Mouse (Mus musculus): ENCODE results near the gene Mpp6.

The Mpp6 gene

DNA sequence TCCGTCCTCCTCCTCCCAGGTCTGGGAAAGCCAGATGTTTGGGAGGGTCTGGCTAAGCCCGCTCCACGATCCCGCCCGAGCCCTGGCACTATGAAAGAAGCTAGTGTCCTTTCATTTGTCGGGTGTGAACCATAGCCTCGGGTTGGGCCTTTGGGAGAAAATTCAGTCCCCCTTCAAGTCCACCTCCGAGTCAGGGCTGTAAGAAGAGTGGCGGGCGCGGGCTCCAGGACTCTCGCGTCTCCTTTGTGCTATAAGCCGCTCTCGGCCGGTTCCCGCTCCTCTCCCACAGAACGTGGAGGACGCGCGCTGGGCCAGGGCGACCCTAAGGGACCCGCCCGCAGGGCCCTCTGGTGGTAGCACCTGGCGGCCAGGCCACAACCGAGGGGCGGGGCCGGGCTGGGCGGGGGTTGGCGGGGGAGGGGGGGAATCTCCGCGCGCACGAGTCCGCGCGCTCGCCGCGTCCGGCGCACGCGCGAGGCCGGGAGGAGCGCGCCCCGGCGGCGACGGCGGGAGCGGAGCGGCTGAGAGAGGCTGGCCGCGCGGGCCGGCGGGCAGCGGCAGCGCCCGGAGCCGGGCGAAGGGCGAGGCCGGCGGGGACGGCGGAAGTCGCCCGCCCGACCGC, at the start of gene Mpp6:
Mpp6 (plus strand) TSS at position 485 of the 622 bp plus-strand sequence.
- peak; percentile 82 to 87 for DNase-seq (ENCODE audit: low spot score in 2 of 2)

DNA sequence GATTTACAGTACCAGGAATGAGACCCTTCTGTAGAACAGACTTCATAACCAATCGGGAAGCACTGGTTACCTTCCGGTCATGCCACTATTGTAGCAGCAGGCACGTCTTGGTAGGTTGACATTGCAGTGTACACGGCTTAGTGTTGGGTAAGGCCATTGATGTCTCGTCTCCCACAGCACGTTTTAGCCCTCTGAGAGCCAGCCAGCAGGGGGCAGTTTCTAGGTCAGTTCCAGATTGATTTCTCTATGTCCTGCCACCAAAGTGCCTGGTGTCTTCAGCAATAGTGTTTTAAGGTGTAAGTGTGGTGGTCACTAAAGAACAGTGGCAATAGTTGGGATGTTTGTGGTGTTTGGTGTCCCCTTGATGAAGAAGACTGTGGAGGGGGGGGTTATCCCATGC, 43.9 kb upstream of the Mpp6 start:
- DNase-seq (ENCODE audit: low spot score in 2 of 2), result no peak

DNA sequence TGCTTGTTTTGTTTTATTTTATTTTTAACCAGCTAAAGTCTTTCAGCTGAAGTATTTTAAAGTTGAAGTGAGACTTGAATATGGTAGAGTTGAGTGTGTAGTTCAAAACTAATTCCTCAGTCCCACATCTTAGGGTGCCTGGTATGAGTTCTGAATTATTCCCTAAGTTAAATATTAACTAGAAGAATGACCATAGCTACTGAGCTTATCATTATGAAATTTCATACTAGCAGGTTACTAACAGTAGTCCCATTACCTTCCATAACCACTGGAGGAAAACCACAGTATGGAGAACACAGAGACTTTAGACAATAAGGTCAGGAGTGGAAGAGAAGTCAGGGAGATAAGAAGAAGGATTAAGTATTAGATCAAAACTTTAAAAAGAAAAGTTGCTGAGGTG, 41.6 kb upstream of the Mpp6 start:
- DNase-seq (ENCODE audit: low spot score in 2 of 2), result no peak

DNA sequence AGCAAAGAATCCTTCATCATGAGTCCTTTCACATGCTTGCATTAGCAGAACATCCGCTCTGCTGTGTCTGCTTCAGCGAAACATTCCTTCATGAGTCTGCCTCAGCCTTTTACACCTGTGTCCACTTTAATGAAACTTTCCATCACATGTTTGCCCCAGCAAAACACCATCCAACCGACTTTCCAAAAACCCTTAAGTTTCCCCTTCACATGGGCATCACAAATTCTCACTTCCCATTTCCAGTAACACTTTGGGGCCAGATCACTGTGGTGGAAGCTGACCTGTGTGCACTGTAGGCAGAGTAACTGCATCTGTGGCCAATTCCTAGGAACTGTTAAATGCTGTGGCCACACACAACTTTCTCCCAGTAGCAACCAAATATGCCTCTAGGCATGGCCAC, 34.8 kb upstream of the Mpp6 start:
- DNase-seq (ENCODE audit: low spot score in 2 of 2), result no peak

DNA sequence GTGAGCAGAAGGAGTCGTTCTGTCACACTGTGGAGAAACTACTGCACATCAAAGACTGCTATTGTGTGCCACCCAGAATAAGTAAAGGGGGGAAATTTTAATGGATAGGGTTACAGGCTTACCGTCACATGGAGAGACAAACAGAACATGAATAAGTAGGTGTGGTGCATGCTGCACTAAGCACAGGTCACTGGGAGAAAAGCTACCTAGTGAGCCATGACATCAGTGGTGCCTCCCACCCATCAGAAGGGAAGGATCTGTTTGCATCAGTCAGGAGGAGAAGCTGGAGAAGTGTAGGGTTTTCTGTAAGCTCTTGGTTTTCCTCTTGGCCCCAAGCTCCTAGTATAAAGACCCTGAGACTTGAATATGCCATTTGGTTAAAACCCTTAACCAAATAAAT, 33.6 kb upstream of the Mpp6 start:
- DNase-seq (ENCODE audit: low spot score in 2 of 2), result no peak

DNA sequence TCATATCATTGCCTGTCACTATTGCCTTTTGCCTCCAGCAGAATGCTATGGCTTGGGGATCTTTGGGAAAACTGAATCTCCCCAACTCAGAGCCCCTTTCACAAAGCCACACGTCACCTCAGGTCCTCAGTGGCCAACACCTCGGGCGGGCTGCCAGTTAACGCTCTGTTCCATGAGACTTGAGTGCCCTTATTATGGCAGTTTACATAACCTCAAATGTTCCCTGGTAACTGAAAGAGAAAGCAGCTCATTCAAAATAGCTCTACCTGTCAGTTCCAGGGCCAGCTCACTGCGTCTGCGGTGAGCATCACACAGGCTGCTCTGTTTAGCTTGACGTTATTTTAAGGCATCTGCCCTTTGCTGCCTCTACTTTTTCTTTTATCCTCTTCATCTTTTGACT, 29.6 kb upstream of the Mpp6 start:
- DNase-seq (ENCODE audit: low spot score in 2 of 2), result no peak

DNA sequence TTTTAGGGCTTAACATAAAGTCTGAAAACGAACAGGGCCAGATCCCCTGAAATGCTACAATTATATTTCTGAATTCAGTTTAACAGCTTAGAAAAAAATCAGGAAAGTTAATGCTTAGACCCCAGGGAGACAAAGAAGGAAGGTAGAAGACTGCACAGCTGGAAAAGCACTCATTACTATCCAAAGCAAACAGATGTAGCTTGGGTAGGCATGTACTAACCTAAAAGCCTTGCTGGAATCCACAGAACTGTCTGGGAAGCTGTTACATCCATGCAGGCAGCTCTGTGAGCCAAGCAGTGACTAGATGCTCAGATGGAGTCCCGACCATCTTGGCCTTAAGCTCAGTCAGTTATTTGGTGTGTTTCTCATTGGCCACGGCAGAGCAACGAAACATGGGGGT, 24.8 kb upstream of the Mpp6 start:
- no peak for DNase-seq (ENCODE audit: low spot score in 2 of 2)

DNA sequence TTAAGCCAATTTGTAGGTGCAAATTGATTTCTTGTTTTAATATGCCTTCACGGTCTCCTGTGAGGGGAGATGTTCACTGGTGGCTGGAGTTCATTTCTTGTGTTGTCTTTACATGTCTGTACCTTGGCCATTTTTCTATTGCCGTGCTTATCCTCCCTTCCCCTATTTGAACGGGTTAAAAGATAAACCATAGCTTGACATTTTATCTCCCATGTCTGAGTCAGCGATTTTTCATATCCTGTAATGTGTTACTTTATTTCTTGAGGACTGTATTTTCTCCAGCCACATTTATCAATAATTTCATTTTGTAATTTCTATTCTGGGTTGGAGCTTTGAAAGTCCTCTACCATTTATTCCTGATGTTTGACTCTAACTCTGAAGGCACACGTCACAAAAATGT, 20.7 kb upstream of the Mpp6 start:
- DNase-seq (ENCODE audit: low spot score in 2 of 2), result no peak

DNA sequence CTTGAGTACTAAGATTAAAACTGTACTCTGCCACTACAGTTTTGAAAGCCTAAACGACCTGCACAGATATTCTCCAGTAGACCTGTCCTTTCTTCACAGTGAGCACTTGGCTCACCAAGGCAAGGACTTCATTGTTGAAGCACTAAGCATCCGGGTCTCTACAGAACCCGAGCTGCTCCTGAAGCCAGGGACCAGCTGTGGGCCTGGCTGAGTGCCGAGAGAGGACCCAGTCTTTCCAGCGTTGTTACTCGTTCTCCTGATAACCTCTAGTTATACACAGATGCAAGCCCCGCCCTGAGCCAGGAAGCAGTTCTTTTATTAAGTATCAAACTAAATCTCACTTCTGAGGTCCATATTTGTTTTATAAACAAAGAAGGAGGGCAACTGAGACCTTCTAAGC, 19.8 kb upstream of the Mpp6 start:
- no peak for DNase-seq (ENCODE audit: low spot score in 2 of 2)

DNA sequence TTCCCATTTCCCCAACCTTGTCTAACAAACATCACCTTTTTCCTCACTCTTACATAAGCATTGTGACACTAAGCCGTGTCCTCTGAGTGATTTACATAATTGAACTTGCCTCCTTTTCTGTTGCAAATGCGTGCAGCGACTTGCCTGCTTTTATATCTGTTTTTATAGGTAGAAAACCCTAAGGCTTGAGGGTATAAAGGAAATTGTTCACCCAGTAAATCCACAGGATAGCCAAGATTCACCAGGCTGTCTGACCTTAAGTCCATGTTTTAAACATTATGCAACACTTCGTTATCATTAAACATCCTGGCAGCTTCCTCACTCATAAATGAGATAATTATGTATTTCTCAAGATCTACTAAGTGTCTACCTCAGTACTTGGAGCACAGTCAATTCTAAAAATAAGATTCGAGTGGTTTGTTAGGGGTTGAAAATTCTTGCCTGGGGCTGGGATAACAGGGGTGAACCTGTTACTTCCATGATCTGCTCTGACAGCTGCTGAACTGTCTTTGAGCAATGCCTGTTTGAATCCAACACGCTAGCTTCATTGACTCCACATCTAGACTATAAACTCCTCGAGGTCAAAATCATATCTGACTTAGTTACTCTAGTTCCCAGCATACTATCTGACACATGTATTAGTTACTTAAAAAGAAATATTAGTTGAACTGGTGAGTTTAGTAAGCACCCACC, 18.4 kb upstream of the Mpp6 start:
- no peak for DNase-seq (ENCODE audit: low spot score in 2 of 2)

DNA sequence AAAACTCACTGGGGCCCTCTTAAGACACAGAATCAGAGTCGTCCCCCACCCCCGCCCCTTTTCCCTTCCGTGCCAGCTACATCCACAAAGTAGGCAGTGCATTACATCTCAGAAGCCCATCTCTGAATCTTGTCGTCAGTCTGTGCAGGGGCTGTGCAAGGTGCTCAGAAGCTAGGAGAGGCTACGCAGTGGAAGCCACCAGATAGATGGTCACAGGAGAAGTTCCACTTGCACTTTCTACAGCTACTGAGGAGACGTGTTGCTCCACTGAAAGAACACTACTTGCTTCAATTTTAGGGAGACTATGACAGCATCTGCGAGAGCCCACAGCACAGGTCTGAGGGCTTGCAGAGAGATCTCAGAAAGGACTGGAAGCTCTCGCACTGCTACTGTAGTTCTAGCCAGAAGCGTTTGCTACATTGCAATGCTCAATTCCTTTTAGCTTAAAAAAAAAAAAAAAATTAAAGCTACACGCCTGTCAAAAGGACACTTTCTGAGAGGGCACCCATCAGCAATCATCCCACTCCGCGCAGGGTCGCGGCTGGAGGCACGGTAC, 762 bp upstream of the Mpp6 start:
- DNase-seq (ENCODE audit: low spot score in 2 of 2), result no peak

DNA sequence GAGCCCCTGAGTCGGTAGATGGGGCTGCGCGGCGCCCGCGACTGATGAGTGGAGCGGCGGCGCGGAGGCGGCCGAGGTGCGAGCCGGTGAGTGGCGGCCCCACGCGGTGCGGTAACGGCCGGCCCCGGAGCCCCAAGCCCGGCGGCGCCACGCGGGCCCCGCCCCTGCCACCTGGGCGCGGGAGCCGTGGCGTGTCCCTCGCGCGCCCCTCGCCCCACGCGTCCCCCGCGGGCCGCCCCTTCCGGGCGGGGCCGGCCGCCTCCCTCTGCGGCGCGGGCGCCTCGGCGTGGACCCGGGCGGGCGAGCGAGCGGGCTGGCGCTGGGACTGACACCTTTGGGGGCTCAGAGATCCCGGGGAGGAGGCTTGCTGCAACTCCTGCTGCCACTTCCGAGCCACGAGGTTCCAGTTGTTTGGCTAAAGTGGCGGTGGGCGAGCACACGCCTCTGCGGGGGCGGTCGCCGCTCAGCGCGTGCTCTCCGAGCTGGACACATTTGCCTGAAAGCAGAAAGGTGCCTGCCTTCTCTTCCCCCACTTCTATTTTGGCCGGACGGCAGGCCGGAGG, 419 bp downstream of the Mpp6 start:
- DNase-seq (ENCODE audit: low spot score in 2 of 2), result no peak

DNA sequence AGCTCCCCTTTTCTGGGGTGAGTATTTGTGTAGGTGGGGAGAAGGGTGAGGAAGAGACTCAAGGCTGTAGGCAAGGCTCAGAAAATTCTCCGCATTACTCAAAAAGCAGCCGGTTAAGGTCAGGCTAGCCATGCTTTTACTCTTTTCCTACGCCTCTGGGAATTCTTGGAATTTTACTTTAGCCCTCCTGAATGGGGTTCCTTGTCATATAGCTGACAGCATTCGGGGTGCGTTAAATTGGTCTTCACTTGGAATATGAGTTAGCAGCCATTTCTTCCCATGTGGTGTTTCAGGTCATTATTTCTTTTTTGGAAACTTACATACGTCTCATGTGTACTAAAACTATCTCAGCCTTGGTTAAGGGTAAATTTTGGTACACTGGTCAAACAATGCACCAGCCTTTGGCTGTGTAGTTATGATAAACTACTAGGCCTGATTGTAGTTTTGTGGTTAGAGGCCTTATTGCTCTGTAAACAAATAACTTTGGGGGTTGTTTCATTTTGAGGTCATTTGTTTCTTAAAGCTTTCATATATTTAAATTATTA, 1.1 kb downstream of the Mpp6 start:
- DNase-seq (ENCODE audit: low spot score in 2 of 2), result no peak

DNA sequence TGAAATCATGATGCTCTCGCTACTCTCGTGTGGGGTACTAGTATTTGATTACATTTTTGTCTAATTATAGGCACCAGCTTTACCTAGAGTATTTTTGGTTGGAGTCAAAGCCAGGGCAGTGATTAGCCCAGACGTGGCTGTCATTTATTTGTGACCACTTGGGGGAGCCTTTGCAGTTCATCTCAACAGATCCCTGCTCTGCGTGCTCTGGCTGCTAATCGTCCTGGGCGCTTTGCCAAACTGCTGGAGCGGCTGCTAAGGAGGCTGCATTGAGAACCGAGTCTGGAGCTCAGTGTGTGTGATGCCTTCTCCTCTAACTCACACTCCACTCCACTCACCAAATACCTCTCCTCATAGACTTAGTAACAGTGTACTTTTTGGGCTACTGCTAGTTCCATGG, 2.7 kb downstream of the Mpp6 start:
- DNase-seq (ENCODE audit: low spot score in 2 of 2), result peak; percentile 86 to 97

DNA sequence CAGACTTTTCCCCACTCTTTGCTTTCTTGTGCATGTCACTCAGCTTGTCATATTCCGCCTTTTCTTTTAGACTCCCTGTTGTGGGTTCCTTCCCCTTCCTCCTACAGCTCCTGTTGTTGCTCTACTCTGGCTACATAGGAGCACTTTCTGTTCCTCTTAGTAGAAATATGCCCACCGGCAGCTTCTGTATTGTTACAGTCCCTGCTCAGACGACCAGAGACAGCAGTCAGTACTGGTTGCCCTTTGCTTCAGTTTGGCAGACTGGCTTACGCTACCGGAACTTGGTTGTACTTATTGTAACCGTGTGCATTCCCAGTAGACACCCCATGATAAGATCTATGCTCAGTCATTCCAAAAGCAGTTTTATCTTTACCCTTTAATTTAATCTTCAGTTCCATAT, 4.2 kb downstream of the Mpp6 start:
- DNase-seq (ENCODE audit: low spot score in 2 of 2), result no peak

DNA sequence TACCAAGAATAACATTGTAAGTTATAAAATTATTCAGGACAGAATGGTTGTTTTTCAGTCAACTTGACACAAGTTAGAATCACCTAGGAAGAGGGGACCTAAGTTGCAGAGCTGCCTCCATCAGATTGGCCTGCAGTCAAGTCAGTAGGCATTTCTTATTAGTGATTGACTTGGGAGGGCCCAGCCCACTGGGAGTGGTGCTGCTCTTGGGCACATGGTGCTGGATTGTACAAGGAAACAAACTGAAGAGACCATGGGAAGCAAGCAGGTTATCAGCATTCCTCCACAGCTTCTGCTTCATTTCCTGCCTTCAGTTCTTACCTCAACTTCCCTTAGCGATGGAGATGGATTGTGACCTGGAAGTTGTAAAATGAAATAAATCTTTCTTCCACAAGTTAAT, 10.9 kb downstream of the Mpp6 start:
- DNase-seq (ENCODE audit: low spot score in 2 of 2), result no peak

DNA sequence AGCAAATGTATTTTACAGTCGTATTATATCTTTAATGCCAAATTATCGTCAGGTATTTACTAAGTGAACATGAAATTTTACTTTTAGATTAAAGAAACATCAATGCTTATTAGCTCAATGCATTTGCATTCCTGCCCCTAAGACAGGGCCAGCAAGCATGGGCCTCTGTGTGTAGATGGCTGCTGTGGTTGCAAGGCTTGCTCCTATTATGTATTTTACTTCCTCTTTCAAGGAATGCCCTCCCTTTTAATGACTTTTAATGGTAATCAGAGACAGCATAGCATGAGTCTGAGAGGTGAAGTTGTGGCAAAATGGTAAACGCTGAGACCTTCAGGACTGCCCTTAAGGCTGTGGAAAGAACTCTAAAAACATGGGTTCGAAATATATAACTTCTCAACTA, 12.8 kb downstream of the Mpp6 start:
- no peak for DNase-seq (ENCODE audit: low spot score in 2 of 2)

DNA sequence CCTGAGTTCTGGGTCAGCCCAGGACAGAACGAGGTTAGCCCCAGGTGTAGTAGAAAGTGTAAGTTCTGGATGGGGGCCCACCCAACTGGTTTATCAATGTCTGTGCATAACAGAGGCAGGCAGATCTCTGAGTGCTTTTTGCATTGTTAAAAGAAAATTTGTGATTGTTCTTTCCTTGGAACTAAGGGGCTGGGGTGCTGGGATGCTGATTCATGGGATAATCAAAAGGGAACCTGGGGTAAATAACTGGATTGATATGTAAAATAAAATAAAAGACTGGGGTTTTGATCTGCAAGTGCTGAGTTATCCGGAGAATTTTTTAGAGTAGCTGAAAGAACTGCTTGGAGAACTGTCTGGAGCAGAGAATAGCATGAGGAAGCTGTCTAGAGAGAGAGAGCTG, 14.2 kb downstream of the Mpp6 start:
- no peak for DNase-seq (ENCODE audit: low spot score in 2 of 2)

DNA sequence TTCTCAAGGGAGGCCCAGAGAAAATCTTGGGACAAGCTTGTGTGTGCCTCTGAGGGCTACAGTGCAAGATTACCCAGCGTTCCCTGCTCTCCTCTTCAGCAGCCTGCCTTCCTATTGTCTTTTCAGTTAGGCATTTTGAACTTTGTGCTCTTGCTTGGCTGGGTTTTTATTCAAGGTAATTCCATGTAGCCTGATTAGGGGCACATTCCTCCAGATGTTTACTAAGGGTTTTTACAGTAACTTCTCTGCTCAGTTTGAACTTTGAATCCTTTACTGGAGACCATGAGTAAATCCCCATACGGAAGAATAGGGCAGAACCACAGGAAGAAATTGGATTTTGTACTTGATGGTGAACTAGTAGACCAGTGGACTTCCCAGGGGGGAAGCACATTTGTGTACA, 16.3 kb downstream of the Mpp6 start:
- DNase-seq (ENCODE audit: low spot score in 2 of 2), result no peak

DNA sequence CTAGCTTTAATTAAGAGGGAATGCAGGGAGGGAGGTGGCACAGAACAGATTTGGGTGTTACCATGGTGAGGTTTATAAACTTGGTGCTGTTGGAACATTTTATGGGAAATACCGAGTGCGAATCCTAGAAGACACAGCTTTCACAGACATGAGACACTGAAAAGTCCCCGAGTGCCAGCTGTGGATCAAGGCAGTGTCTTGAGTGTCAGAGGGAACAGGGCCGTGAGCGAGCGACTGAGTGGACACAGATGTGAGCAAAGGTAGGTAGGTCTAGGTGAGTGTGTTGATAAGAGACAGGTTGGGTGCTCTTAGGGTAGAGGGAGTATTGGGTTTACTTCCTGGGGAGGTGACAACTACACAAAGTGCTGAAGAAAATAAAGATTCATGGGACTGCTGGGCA, 17.5 kb downstream of the Mpp6 start:
- no peak for DNase-seq (ENCODE audit: low spot score in 2 of 2)

DNA sequence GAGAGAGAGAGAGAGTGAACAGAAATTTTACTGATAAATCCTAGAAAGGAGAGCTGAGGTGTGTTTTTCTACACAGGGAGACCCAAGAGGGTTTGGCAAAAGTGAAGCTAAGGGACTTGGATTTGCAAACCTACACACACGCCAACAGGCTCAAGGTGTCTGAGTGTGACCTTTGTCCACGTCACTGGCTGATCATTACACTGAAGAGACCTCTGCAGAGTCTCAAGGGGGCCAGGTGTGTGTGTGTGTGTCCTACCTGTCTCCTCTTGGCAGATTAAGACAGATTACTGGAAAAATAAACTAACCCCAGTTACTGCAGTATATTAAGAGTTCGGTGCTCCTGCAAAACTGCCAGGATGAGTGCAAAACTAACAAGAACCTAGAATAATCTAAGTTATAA, 27.6 kb downstream of the Mpp6 start:
- no peak for DNase-seq (ENCODE audit: low spot score in 2 of 2)

DNA sequence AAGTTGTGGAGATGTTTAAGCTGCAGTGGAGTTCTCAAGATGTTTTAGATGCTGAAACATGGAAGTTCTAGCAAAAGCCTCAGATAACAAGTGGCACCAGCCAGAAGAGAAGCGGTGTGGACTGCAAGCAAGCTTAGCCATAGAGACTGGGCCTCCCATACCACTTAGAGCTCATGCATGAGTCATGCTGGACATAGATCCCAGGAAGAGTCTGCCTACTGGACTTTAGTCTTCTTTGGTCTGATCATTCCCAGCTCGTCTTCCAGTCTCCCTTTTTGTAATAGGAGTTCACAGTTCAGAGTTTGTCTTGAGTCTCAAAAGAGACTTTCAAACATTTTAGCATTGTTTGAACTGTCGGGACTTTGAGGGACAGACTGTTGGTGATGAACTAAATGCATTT, 29.5 kb downstream of the Mpp6 start:
- DNase-seq (ENCODE audit: low spot score in 2 of 2), result no peak

DNA sequence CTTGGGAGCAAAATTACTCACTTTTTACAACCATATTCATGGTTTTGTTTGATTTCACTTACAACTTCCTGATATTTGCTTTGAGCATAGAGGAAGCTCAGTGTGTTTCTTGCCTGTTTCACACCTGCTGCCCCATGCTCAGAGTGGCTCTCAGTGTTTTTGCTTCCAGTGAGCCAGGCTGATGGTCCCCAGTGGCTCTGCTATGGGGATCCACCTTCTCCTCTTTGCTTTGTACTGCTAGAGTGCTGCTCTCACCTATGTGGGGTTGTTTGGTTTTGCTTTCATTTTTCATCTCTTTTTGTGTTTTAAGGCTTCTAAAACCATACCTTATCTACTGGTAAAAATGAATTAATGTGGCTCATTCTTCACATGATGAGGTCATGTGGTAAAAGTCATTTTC, 36.1 kb downstream of the Mpp6 start:
- no peak for DNase-seq (ENCODE audit: low spot score in 2 of 2)
